Mouse (Mus musculus) liver, embryonic 14 days (tissue): Measurements from ENCODE around the gene Wdr74. TPM values are rescaled to one million over a fixed set of nuclear protein-coding genes. Genes with fewer than 3 reads are reported as not detected.

Source experiments
- polyA plus RNA-seq: library from polyadenylated mRNA; depleted of rRNA; stranded (reverse); fragments of >200 nt; gene quantifications from 2 replicates; pipeline ENCODE4 v1.2.3, GENCODE M21; 2012; rRNA removed

The Wdr74 gene
- 32.2 and 39.3 TPM in 2 replicates for polyA plus RNA-seq

GRCm38 (mm10) chr19:8735389-8736159, at the start of gene Wdr74:
Gene Wdr74 (plus strand): TSS chr19:8735827.

GRCm38 (mm10) chr19:8722907-8723573, 12.6 kb upstream of the Wdr74 start, which contains the start of gene Slc3a2:
Gene Slc3a2 (minus strand): TSS chr19:8723369.

GRCm38 (mm10) chr19:8740603-8741002, 5.0 kb downstream of the Wdr74 start, which contains the start of gene 1700092M07Rik:
Gene 1700092M07Rik (plus strand): TSS chr19:8740718.

GRCm38 (mm10) chr19:8741243-8741869, 5.7 kb downstream of the Wdr74 start, which contains the start of gene Stx5a:
Gene Stx5a (plus strand): TSS chr19:8741413.

GRCm38 (mm10) chr19:8756635-8757387, 21.2 kb downstream of the Wdr74 start, which contains the start of gene Nxf1:
Gene Nxf1 (plus strand): TSS chr19:8757073.

GRCm38 (mm10) chr19:8770567-8771270, 35.1 kb downstream of the Wdr74 start, which contains the start of gene Tmem223:
Gene Tmem223 (plus strand): TSS chr19:8770996.

GRCm38 (mm10) chr19:8774086-8774835, 38.6 kb downstream of the Wdr74 start, which contains the start of gene Tmem179b:
Gene Tmem179b (minus strand): TSS chr19:8774467.

GRCm38 (mm10) chr19:8786008-8786781, 50.6 kb downstream of the Wdr74 start, which contains the start of gene Taf6l:
Gene Taf6l (minus strand): TSS chr19:8786417.

Other genes with a start within 250 kb of the Wdr74 start
- 1.4 and 1.6 TPM in 2 replicates for gene Slc22a8, start 144.6 kb upstream of the Wdr74 start, polyA plus RNA-seq
- not detected in 2 replicates for gene Slc22a6, start 117.8 kb upstream of the Wdr74 start, polyA plus RNA-seq
- gene Chrm1, start 72.0 kb upstream of the Wdr74 start, polyA plus RNA-seq, result not detected in 2 replicates
- gene Slc3a2, start 12.5 kb upstream of the Wdr74 start, polyA plus RNA-seq, result 81.8 and 84.2 TPM in 2 replicates
- 0.75 and 1.0 TPM in 2 replicates for gene 1700092M07Rik, start 4.9 kb downstream of the Wdr74 start, polyA plus RNA-seq
- 31.7 and 36.3 TPM in 2 replicates for gene Stx5a, start 5.6 kb downstream of the Wdr74 start, polyA plus RNA-seq
- 85.1 and 95.1 TPM in 2 replicates for gene Nxf1, start 21.2 kb downstream of the Wdr74 start, polyA plus RNA-seq
- 33.9 and 43.4 TPM in 2 replicates for gene Tmem223, start 35.2 kb downstream of the Wdr74 start, polyA plus RNA-seq
- gene Tmem179b, start 38.6 kb downstream of the Wdr74 start, polyA plus RNA-seq, result 51.7 and 63.6 TPM in 2 replicates
- 7.1 and 8.8 TPM in 2 replicates for gene Taf6l, start 50.6 kb downstream of the Wdr74 start, polyA plus RNA-seq
- 57.0 and 60.6 TPM in 2 replicates for gene Polr2g, start 62.8 kb downstream of the Wdr74 start, polyA plus RNA-seq
- gene Zbtb3, start 66.7 kb downstream of the Wdr74 start, polyA plus RNA-seq, result 0.74 and 1.0 TPM in 2 replicates
- 16.9 and 19.7 TPM in 2 replicates for gene Ttc9c, start 83.5 kb downstream of the Wdr74 start, polyA plus RNA-seq
- 42.8 and 44.0 TPM in 2 replicates for gene Hnrnpul2, start 84.2 kb downstream of the Wdr74 start, polyA plus RNA-seq
- gene AC129217.1, start 93.9 kb downstream of the Wdr74 start, polyA plus RNA-seq, result 1.3 and 1.5 TPM in 2 replicates
- gene Bscl2, start 101.6 kb downstream of the Wdr74 start, polyA plus RNA-seq, result 15.4 and 21.0 TPM in 2 replicates
- 0.01 and 0.05 TPM in 2 replicates for gene Gng3, start 103.4 kb downstream of the Wdr74 start, polyA plus RNA-seq
- gene Lrrn4cl, start 114.9 kb downstream of the Wdr74 start, polyA plus RNA-seq, result 0.12 TPM in 2 replicates
- gene Ubxn1, start 135.7 kb downstream of the Wdr74 start, polyA plus RNA-seq, result 66.5 and 70.7 TPM in 2 replicates
- gene Uqcc3, start 145.1 kb downstream of the Wdr74 start, polyA plus RNA-seq, result 24.0 and 25.5 TPM in 2 replicates
- gene Lbhd1, start 147.9 kb downstream of the Wdr74 start, polyA plus RNA-seq, result 3.7 and 4.3 TPM in 2 replicates
- not detected in 2 replicates for gene Gm49403, start 148.1 kb downstream of the Wdr74 start, polyA plus RNA-seq
- 56.4 and 61.7 TPM in 2 replicates for gene 1810009A15Rik, start 153.0 kb downstream of the Wdr74 start, polyA plus RNA-seq
- gene Gm49416, start 153.1 kb downstream of the Wdr74 start, polyA plus RNA-seq, result 0.08 TPM in 1 of 2 replicates, not detected in the other
- gene Ints5, start 157.2 kb downstream of the Wdr74 start, polyA plus RNA-seq, result 10.3 and 12.8 TPM in 2 replicates
- gene Ganab, start 162.2 kb downstream of the Wdr74 start, polyA plus RNA-seq, result 44.2 and 53.9 TPM in 2 replicates
- 22.5 and 27.4 TPM in 2 replicates for gene B3gat3, start 184.5 kb downstream of the Wdr74 start, polyA plus RNA-seq
- 1.9 and 2.8 TPM in 2 replicates for gene Rom1, start 193.5 kb downstream of the Wdr74 start, polyA plus RNA-seq
- gene Eml3, start 193.7 kb downstream of the Wdr74 start, polyA plus RNA-seq, result 9.7 and 11.0 TPM in 2 replicates
- gene Mta2, start 206.0 kb downstream of the Wdr74 start, polyA plus RNA-seq, result 20.0 and 28.3 TPM in 2 replicates
- 9.8 and 10.6 TPM in 2 replicates for gene Tut1, start 218.0 kb downstream of the Wdr74 start, polyA plus RNA-seq
- 194 and 208 TPM in 2 replicates for gene Eef1g, start 231.2 kb downstream of the Wdr74 start, polyA plus RNA-seq